Mouse (Mus musculus) adrenal gland, postnatal 4 days (tissue): Measurements from ENCODE around the gene Pcnx. TPM values are rescaled to one million over a fixed set of nuclear protein-coding genes. Genes with fewer than 3 reads are reported as not detected.

Experiments
- DNase-seq, 2 experiments: peaks; one replicate each; pipeline ENCODE4 v3.0.0; 2021 to 2022; ENCODE audit warnings: low spot score in 2 of 2, mixed read lengths in 2 of 2
- long read RNA-seq, 2 experiments: library from polyadenylated mRNA; stranded (forward); transcript quantifications; one replicate each; pipeline ENCODE4 v2.0.0; 2021
- total RNA-seq, 2 experiments: library from RNA; stranded (reverse); gene quantifications; 2 replicates each; pipeline ENCODE4 v1.2.3; 2021

The Pcnx gene
- 10 to 100 TPM; 64.8 to 68.2 TPM for total RNA-seq
- long read RNA-seq, experiment 1, partial matches to known transcripts = 3 of 5 reads
- long read RNA-seq, experiment 1, other reads (novel, unspliced or antisense) = 2 of 5 reads
- long read RNA-seq, experiment 2, partial matches to known transcripts = 9 of 13 reads
- long read RNA-seq, experiment 2, other reads (novel, unspliced or antisense) = 4 of 13 reads

GRCm38 (mm10) chr12:81859351-81860307 is at the start of gene Pcnx:
Gene Pcnx (plus strand): TSS chr12:81860023.
- DNase-seq = peak; percentile 76 to 83

GRCm38 (mm10) chr12:81810417-81810816 is 49.4 kb upstream of the Pcnx start:
- no peak for DNase-seq

- no peak for DNase-seq
Observed at GRCm38 (mm10) chr12:81814742-81815141, 45.1 kb upstream of the Pcnx start.

GRCm38 (mm10) chr12:81816330-81817125 is 43.3 kb upstream of the Pcnx start:
- DNase-seq = no peak

GRCm38 (mm10) chr12:81817126-81817505 is 42.7 kb upstream of the Pcnx start:
- DNase-seq = no peak

- no peak for DNase-seq
Observed at GRCm38 (mm10) chr12:81820700-81821099, 39.1 kb upstream of the Pcnx start.

- no peak for DNase-seq
Observed at GRCm38 (mm10) chr12:81822176-81822575, 37.6 kb upstream of the Pcnx start.

- DNase-seq = no peak
Observed at GRCm38 (mm10) chr12:81822778-81823480, 36.9 kb upstream of the Pcnx start.

GRCm38 (mm10) chr12:81828355-81828754 is 31.5 kb upstream of the Pcnx start:
- no peak for DNase-seq

- DNase-seq = no peak
Observed at GRCm38 (mm10) chr12:81832039-81832738, 27.6 kb upstream of the Pcnx start.

- DNase-seq = no peak
Observed at GRCm38 (mm10) chr12:81833094-81833493, 26.7 kb upstream of the Pcnx start.

GRCm38 (mm10) chr12:81836162-81836561 is 23.7 kb upstream of the Pcnx start:
- no peak for DNase-seq

- no peak for DNase-seq
Observed at GRCm38 (mm10) chr12:81837463-81837862, 22.4 kb upstream of the Pcnx start.

GRCm38 (mm10) chr12:81839663-81840062 is 20.2 kb upstream of the Pcnx start:
- no peak for DNase-seq

- DNase-seq = no peak
Observed at GRCm38 (mm10) chr12:81841046-81841445, 18.8 kb upstream of the Pcnx start.

- DNase-seq = no peak
Observed at GRCm38 (mm10) chr12:81843501-81843900, 16.3 kb upstream of the Pcnx start.

- no peak for DNase-seq
Observed at GRCm38 (mm10) chr12:81844572-81844971, 15.3 kb upstream of the Pcnx start.

GRCm38 (mm10) chr12:81844981-81845380 is 14.8 kb upstream of the Pcnx start:
- no peak for DNase-seq

- no peak for DNase-seq
Observed at GRCm38 (mm10) chr12:81849629-81850028, 10.2 kb upstream of the Pcnx start.

GRCm38 (mm10) chr12:81852551-81852950 is 7.3 kb upstream of the Pcnx start:
- DNase-seq = no peak
